Mouse (Mus musculus): ENCODE data around the gene Ankrd28. TPM values are rescaled to one million over a fixed set of nuclear protein-coding genes. Genes with fewer than 3 reads are reported as not detected.
A peak's percentile ranks its signal among the peaks of the same experiment; 100 is the strongest.

Ankrd28 gene
- total RNA-seq, 2 experiments from 2014 or later: 21.4 to 26.2 TPM

DNA sequence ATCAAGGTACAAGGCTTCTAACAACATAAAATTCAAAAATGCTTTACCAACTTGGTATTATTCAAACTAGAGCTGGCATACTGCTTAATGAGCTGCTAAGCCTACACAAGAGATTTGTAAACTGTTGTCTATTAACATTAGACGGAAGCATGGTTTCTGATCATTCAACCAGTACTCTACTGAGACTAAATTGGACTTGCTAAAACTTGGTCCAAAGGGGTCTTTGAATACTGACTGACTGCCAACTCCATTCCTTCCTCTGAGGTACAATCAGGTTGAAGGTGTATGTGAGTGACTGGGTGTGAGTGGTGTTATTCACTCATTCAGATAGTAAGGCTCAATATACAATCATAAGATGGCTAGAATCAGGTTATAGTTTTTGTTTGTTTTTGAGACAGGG, 107.7 kb downstream of the Ankrd28 start:
- ATAC-seq (replicated peaks; ENCODE audit: low FRiP score, poor library complexity, severe bottlenecking): no peak

DNA sequence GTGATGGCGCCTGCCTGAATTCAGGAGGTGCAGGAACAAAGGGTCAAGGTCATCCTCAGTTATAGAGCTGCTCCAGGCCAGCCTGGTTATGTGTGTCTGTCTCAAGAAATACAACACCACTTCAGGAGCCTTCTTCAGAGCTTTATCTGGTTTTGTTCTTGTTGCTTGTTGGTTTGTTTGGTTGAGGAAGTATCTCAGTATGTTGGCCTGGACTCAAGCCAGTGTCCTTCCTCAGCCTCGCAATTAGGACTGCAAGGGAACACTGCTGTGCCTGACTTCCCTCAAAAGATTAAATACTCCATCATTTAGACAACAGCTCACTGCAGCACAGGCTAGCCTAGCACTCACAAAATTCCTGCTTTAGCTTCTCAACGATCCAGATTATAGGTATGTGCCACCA, 109.2 kb downstream of the Ankrd28 start:
- no peak for ATAC-seq (replicated peaks; ENCODE audit: low FRiP score, poor library complexity, severe bottlenecking)

DNA sequence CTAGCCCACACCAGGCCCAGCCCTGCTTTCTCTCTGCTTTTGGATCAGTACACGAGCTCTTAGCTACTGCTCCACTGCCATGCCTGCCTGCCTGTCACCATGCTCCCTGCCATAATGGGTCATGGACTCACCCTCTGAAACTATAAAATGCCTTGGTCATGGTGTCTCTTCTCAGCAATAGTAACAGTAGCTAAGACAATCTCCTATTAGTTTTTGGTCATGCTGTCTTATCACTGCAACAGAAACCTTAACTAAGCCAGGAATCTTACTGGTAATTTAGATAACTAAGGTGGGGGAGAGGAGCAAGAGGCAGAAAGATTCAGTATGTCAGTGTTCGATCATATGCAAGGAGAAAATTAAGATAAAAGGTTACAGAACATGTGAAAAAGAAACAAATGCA, 112.1 kb downstream of the Ankrd28 start:
- 0 out of 2 replicates have a peak, but pooled peaks have one; percentile 45 for ATAC-seq (replicated peaks; ENCODE audit: low FRiP score, poor library complexity, severe bottlenecking)

DNA sequence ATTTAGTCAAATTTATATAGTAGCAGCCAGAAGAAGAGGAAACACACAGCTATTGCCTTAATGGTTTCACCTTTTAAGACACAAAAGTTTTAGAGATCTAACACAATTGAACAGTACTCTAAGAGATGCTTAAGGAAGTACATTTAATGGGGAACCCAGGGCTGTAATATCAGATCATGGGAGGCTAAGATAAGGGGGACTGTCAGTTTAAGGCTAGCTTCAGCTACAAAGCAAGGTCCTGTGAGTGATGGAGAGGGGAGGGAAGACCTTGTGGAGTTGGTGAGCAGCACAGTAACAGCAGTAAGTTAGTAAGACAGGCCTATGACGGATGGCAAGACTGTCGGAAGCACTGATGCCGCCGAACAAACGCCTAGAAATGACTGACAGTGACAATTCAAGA, 113.1 kb downstream of the Ankrd28 start:
- ATAC-seq (replicated peaks; ENCODE audit: low FRiP score, poor library complexity, severe bottlenecking): no peak

DNA sequence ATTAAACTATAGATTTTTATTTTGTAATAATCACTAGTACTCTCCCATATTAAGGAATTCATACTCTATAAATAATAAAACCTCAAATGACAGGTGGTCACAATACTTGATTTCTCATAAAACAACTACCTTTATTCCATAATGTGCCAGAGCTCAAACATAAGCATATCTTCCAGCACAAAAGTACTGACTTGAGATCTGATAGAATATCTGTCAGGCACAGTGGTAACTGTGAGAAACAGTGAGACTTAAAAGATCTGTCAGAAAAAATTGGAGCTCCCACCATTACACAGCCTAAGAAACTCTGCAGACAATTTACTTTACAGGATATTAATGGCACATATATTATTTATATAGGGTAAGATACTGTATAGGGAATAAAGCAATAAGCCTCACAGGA, 114.8 kb downstream of the Ankrd28 start:
- no peak for ATAC-seq (replicated peaks; ENCODE audit: low FRiP score, poor library complexity, severe bottlenecking)

DNA sequence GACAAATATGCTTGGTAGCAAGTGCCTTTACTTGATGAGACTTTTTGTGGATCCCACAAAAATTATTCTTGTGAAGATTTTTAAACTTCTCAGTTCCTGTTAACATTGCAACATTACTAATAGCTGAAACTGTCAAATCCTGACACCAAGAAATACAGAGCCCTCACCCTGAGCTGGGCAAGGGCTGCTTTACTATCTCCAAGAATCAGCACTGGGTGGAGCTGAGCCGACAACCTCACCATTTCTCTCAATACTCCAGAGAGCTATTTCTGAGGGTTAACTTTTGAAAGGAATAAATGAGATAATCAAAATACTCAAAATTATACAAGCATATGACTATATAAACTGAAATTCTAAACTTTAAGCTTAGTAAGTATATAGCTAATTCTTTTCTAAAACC, 121.1 kb downstream of the Ankrd28 start:
- 0 out of 2 replicates have a peak, but pooled peaks have one; percentile 61 for ATAC-seq (replicated peaks; ENCODE audit: low FRiP score, poor library complexity, severe bottlenecking)

DNA sequence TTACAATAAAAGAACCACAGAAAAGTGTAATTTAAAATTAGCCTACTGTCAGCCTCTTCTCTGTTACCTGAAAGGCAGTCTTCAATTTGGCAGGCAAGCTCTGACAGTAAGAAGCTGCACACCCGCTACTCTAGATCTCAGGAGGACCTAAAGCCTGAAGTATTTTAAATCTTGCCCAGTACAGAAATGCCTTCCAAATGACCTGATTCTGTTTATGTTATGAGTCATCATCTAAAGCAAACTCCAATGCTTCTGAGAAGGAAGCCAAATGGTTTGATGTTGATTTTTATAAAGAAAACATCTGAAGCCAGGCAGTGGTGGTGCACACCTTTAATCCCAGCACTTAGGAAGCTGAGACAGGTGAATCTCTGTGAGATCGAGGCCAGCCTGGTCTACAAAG, 130.1 kb downstream of the Ankrd28 start:
- ATAC-seq (replicated peaks; ENCODE audit: low FRiP score, poor library complexity, severe bottlenecking): no peak

DNA sequence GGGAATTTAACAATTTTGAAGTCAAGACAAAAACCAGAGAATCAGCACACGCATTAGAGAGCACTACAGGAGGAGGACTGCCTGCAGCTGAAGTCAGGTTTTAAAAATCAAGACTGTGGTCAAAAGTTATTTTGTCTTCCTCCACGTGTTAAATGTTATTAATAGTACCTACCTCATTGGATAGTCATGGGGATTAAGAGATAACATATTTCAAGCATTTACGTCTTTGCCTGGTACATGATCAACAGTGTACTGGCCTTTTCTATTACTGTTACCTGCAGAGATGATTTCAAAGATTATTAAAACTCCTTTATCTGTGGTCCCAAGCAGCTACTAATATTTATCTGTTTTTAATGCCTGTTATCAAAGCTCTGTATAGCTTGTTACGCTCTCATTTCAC, 132.7 kb downstream of the Ankrd28 start:
- no peak for ATAC-seq (replicated peaks; ENCODE audit: low FRiP score, poor library complexity, severe bottlenecking)

DNA sequence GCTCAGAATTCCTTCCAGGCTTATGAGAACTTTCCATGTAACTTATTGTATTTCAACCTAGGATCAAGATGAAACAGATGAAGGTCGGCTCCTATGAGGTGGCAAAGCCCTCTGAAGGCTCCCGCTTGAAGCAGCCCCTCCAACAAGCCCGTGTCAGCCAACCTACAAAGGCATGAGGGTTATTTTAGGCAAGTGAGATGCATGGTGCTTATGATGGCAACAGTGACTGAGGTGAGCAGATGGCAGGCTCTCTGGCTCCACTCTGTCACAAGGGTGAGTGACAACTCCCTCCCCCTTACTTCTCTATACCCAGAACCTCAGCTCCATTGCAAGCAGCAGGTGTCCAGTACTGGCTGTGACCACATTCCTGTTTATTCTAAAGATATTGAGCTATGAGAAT, 133.1 kb downstream of the Ankrd28 start:
- no peak for ATAC-seq (replicated peaks; ENCODE audit: low FRiP score, poor library complexity, severe bottlenecking)

DNA sequence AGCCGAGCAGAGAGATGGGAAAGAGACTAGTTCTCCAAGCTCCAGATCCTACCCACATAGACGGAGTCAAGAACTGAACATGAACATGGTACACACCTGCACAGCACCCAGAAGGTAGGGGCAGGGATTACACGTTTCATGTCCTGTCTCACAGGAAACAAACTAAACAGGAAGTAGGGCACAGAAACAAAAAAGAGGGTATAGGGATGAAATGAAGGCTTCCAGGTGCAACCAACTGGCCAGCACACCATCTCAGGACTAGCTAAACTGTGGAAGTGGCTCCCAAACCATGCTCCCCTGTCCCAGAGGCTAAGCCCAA, 133.5 kb downstream of the Ankrd28 start:
- ATAC-seq (replicated peaks; ENCODE audit: low FRiP score, poor library complexity, severe bottlenecking): no peak

DNA sequence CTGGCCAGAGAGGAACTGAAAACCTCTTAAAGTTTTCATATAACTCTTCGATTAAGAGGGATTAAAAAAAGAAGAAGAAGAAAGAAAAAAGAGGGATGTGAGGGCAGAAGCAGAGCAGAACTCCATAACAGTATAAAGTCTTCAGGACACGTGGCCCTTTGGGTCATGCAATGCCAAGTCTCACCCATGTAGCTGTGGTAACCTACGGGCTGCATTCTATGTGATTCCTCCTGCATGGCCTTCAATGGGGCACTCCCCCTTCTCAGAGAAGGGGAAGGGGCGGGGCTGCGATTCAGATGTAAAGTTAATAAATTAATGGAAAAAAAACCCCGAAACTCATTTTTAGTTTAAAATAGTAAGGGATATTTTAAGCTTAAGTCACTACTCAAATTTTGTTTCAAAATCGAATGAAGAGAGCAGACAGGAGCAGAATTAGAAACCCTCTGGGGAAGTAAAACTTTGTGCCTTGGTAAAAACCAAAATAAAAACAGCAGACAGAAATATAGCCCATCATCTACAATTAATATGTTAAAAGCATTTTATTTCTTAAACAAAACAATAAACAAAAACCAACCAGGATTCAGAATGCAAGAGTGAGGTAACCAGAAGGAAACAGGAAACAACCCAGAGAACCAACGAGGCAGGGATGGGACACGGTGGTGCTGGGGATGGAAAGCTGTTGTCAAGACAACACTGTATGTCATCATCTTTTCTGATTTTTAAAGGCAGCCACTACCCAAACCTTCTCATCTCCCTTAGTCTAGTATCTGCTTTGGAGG, 134.1 kb downstream of the Ankrd28 start:
- ATAC-seq (replicated peaks; ENCODE audit: low FRiP score, poor library complexity, severe bottlenecking): no peak

DNA sequence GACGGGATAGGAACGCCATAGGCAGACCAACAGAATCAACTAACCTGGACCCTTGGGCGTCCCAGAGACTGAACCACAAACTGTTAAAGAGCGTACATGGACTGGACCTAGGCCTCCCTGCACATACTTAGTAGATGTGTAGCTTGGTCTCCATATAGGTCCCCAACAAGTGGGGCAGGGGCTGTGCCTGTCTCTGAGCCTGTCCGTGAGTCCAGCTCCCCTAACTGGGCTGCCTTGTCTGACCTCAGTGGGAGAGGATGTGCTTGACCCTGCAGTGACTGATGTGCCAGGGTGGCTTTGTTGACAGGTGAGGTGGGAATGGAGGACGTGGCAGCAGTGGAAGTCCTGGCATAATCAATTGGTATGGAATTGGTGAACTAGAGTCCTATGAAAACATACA, 137.9 kb downstream of the Ankrd28 start:
- no peak for ATAC-seq (replicated peaks; ENCODE audit: low FRiP score, poor library complexity, severe bottlenecking)

DNA sequence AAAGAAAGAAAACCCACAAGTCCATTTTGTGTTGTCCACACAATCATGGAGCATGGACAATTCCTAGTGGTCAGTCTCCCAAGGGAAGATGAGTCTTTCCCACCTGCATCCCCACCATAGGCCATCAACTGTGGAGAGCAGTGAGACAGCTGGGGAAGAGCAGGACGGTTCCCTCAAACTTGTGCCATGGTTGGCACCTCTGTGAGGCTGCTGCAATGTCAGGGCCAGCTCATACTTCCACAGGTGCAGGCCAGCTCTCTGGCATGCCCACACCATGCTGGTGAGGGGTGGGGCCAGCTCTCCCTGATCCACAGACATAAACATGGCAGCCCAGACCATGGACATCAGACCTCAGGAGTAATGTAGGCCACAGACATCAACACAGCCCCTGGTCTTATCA, 144.2 kb downstream of the Ankrd28 start:
- ATAC-seq (replicated peaks; ENCODE audit: low FRiP score, poor library complexity, severe bottlenecking): no peak

DNA sequence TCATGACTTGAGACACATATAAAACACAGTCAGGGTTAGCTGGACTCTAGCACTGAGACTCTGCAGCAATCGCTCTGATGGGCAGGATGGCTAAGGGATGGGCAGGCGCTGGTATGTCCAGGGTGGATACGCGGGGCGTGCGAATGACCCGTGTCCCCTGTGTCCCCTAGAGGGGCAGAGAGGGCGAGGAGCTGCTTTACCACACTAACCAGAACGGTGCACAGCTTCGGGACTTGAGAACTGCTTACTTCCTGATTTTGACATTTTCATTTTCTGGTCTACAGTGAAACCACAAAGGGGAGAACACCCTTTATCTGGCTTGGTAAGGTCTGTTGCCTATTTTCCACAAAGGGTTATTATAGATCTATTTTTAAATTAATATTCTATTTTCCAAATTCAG, 144.8 kb downstream of the Ankrd28 start:
- ATAC-seq (replicated peaks; ENCODE audit: low FRiP score, poor library complexity, severe bottlenecking): no peak

DNA sequence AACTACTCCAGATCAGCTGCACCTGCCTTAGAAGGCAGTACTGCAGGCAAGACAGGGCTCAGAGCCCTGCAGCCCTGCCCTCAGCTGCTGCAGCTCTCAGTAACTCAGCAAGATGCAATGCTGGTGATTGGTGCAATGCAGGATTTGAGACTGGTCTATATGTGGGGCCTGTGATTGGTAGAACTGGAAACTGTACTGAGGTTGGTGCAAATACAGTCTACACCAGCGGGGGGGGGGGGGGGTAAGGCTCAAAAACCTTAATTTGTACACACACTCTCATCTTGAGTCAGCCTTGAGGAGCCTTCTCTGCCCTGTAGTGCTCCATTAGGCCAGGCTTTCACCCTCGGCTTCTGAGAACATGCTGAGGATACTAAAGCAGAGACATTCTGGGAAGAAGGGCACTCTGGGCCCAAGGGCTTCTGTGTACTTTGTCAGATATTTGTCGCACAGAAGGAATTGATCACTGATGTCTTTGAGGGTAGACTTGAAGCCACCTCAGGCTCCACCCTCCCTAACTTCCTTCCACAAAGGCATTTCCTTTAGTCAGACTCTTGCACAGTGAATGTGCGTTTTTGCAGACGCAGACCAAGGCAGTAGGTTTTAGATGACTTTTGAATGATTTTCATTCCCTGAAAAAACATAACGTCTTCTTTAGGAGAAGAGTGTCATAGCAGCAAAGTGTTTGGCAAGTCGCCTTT, 146.0 kb downstream of the Ankrd28 start:
- ATAC-seq (replicated peaks; ENCODE audit: low FRiP score, poor library complexity, severe bottlenecking): no peak

DNA sequence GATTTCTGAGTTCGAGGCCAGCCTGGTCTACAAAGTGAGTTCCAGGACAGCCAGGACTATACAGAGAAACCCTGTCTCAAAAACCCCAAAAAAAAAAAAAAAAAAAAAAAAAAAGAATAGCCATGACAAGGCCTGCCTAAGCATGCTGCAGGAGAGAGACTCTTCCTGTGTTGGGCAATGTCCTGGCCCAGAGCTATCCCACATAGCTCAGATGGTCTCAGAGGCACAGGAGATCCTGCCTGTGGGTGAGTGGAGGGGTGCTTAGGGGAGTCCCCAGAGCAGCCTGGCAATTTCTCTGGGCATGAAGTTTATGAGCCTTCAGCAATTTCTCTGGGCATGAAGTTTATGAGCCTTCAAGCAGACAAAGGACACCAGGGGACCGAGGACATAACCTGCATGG, 146.8 kb downstream of the Ankrd28 start:
- ATAC-seq (replicated peaks; ENCODE audit: low FRiP score, poor library complexity, severe bottlenecking): no peak

DNA sequence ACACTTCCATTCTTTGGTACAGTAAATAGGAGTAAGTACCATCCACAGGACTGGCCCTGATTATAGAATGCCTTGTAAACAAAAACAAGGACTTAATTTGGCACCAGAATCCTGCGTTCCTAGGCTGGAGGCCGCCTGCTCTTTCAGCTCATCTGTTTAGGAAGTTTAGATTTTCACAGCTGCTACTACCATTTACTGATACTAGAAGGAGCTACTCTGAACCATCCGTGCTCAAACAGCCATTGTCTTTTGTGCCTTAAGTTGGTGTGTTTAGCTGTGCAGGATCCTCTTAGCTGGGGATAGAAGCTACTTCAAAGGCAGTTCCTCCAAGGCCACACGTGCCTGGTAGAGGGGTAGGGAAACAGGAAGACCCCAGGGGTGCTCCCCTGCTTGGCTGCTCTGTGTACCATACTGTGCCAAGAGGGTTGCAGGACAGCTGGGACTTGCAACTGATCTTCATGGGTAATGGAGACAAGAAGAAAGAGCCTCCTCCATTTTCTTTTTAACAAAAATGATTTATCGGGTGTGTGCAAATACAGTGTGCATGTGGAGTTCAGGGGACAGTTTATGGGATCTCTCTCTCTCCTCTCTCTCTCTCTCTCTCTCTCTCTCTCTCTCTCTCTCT, 148.4 kb downstream of the Ankrd28 start:
- no peak for ATAC-seq (replicated peaks; ENCODE audit: low FRiP score, poor library complexity, severe bottlenecking)

DNA sequence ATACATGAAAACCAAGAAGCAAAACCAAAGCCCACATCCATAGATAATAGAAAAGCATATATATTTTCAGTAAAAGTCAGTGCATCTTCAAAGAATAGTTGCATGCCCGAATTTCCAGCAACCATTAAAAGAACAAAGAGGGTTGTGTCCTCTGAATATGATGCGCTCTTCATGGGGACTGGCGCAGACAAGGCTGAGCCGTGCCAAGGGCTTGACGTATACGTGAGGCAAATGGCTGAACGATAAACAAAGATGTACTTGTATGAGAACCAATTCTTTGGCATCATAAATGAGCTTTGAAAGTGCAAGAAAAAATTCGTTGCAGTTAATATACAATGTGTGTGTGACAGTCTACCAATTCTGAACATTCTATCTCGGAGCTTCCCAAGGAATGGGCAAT, 149.2 kb downstream of the Ankrd28 start:
- ATAC-seq (replicated peaks; ENCODE audit: low FRiP score, poor library complexity, severe bottlenecking): no peak

DNA sequence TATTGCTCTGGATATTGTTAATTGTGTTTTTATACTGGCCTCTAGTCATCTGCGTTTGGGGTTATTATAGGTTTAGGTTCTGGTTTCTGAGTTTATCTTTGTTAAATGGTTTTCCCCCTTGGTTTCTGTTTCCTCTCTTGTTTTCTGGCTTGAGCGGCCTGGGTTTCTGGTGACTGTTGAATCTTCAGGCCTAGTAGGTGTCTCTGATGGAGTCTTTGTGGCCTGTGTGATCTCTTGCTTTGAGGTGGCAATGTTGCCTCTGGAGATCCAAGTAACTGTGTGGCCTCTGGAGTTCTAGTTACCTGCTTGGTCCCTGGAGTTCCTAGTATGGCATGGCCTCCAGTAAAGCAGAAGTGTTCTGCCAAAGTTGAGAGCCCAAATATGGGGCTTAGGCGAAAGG, 149.8 kb downstream of the Ankrd28 start:
- ATAC-seq (replicated peaks; ENCODE audit: low FRiP score, poor library complexity, severe bottlenecking): no peak

DNA sequence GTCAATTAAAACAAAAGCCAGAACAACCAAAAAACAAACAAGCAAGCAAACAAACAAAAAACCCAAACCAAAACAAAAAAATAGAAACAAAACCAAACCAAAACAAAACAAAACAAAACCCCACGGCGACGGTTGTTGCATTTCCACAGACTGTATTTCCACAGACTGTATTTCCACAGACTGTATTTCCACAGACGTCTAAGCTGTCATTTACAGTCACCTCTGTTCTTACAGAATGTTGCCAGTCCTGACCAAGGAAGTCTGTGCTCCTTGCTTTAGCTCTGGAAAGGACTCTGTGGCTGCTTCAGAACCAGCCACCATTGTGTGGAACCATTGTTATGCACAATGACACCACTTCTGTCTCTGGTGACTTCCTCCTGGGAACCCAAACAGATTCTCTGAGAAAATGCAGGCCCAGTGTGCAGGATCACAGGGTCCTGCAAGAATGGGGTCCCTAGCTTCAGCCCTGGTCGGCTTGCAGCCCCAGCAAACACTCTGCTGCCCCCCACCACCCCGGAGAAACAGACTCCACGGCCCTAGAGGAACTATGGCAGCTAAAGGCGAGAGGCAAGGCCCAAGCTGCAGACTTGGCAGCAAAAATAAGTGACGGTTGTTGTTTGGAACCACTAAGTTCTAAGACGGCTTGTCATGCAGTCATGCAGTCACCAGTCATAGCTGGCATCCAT, 158.7 kb downstream of the Ankrd28 start:
- no peak for ATAC-seq (replicated peaks; ENCODE audit: low FRiP score, poor library complexity, severe bottlenecking)
